Mouse (Mus musculus) mesoderm, embryonic 11.5 days (tissue): ENCODE results near the gene Iscu.
"Not testable (repeated sequence)": the region's sequence is repeated elsewhere in the genome, so short reads cannot be mapped to it uniquely, and the experiment has no call there.

Experiments used
- DNase-seq: peaks from one replicate; pipeline ENCODE4 v3.0.0-alpha.2; 2012; ENCODE audit warnings: low read depth, low spot score

Gene Iscu

DNA sequence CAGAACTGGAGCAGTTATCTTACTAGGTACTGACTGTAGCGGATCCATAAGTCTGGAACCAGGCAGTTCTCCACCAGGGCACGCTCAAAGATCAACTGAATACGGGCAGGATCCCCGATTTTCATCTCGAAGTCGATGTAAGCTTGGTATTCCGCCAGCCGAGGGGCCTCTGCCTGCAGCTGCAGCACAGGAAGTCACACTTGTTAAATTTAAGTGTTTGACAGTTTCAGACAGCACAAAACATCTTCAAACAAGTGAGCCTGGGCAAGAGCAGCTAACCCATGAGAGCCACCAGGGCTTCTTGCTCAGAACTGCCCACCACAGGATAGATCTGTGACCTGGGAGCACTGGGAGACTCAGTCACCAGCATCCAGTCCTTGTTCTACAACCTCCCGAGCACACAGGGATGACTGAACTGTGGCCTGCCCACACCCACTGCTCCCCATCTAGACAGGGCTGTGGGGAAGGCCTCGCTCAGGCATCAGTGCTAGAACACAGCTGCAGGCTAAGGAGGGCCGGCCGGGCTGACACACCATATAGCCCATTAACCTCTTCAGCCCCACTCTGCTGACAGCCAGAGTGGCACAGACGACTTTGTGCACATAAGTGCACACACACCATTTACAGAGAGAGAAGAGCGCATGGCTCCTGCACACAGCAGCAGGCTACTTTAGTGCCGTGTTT, 17.1 kb upstream of the Iscu start:
- no peak for DNase-seq

DNA sequence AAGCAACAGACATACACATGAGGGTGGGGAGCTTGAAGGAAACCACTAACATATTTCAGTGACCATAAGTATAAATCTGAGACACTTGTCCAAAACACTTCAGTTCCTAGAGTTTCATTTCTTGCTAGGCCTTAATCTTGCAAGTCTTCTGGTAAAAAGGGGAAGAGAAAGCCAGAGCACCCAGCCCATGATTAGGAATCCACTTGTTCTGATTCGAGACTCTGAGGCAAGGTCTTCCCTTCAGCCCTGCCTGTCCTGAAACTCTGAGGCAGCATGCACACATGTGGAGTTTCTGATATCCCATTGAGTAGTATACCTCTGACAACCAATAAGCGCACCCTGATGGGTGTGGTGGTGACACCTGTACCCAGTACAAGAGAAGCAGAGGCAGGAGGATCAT, 11.0 kb upstream of the Iscu start:
- DNase-seq: no peak

DNA sequence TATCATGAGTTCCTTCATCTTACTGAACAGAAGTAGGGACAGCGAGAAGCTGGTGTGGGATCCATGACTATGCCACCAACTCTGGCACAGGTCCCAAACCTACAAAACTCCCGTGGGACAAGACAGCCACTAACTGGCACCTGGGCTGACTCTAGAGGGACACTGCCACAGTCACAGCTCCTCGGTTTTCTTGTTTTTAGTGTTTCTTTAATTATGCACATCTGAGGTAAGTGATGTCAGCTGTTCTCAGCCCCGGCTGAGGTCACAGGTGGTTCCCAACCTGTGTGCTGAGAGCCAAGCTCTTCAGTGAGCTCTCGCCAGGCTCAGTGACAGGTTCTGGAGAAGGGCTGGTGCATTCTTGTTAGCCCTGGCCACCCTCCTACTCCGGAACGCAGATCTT, 8.1 kb upstream of the Iscu start:
- no peak for DNase-seq

DNA sequence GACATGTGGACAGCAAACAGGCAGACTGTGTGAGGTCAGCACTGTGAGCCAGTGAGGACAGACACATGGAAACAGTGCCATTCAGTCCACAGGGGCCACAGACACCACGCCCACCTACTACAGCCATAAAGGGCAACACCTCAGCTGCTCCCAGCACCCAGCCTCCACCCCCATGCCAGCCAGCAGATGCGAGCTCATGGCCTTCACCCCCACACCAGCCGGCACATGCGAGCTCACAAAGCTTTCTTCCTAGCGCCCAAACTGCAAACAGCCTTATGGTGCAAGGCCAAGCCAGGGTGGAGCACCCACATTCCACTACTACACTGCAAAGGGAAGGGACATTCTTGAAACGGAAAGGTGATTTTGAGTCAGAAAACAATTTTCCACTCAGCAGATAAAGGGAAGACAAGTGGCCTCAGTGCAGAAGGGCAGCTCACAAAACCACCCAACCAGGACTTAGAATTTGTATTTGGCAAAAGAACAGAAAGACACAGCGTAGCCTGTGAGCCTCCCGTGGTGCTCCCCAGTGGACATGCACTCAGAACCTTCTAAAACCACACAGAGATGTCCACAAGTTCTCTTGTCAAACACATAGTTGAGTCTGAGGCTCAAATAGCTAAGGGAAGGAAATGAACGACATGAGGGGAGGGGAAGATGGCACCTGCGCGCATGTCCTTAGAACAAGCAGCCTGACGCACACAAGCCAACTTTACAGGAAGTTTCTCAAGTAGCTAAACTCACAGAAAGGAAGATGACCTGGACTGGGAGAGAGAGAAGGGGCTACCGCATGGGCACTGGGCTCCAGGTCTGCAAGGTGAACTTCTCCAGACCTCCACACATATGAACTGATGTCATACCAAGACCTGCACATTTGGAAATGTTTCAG, 6.7 kb upstream of the Iscu start:
- no peak for DNase-seq

DNA sequence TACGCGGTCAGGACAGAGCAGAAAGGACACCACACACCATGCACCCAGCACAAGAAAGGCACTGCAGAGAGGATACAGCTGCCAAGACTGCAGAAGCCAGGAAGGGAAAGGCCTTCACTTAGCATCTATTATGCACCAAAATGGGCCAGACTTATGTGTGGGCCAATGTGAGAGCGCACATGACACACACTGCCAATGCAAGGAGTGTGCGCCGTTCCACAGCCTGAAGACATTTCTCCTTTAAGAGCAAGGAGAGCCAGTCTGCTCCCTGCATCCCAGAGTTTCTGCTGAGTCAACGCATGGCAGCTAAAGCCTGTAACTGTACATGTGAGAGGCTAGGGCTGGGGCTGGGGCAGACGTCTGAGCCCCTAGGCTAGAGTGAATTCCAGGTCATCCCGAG, 3.7 kb upstream of the Iscu start:
- no peak for DNase-seq

DNA sequence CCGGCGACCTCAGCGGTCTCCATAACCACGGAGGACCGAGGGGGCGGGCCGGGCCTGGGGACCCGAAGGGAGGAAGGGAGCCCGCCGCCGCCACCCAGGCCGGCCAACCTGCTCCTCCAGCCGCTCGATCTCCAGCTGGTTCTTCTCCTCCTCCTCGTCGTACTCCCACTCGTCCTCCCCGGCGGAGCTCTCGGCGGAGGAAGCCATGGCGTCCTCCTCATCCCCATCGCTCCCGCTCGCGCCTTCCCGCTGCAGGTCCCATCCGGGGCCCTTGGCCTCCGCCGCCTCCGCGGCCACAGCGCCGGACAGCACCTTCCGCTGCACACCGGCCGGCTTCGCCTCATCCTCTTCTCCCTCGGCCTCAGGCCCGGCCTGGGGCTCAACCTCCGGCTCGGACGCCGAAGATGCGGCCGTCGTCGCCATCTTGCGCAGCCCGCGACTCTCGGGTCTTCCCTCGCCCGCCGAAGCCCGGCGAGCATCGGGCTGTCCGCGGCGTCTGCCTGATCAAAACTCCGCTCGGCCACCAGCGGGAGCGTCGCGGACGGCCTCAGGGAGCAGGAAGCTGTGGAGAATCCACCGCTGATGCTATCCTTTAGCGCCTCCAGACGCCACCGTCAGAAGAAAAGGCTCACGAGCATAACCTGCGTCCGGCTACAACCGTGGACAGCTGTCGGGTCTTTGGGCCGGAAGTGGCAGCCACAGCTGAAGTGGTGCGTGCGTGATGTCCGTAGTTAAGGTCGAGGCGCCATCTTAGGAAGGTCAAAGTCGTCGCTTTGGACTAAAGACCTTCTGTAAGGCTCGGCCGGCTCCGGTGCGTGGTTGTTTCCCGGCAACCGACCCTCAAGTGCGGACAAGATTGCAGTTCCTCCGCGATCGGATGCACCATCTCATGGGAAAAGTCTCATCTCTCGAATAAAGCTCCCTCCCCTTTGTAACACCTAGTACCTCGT, 1.1 kb upstream of the Iscu start:
- DNase-seq: peak; percentile 90

DNA sequence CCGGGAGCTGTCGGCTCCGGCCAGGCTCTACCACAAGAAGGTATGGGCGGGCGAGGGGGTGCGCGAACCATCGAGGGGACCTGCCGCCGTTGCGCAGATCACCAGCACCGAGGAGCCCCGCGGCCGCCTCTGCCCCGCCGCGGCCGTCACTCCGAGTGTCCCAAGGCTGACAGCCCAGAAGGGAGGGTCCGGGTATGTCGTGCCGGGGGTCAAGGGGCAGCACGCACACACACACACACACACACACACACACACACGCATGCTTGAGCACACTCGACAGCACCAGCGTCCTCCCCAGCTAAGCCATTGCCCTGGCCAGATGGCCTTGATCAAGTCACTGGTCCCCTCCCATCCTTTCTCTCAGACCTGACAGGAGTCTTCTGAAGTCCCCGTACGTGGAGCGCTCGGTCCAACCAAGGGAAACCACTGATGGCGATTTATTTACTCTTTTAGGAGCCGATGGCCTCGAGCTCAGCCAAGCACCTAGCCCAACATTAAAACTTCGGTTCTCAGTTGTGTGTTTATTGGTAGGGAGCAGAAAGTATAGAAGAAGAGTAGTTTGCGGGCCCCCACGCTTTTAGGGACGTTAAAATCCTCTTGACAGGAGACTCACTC, 464 bp downstream of the Iscu start:
- no peak for DNase-seq

DNA sequence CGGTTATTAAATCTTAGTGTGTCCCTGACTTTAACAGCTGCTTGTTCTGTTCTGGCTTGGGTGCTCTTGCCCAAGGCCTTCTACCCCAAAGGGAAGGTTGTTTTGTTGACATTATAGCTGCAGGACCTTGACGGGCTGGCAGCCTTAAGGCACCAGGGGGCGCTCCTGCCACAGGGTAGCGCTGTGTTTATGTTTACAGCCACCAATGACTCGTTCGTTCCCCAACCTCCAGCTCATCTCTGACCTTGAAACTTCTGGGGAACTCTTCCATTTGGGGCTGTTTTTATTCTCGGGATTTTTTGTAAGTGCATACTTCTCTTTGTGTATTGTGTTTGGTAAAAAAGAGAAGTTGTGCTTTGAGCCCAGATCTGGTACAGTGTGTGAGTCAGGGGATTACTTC, 1.1 kb downstream of the Iscu start:
- DNase-seq: peak; percentile 87

DNA sequence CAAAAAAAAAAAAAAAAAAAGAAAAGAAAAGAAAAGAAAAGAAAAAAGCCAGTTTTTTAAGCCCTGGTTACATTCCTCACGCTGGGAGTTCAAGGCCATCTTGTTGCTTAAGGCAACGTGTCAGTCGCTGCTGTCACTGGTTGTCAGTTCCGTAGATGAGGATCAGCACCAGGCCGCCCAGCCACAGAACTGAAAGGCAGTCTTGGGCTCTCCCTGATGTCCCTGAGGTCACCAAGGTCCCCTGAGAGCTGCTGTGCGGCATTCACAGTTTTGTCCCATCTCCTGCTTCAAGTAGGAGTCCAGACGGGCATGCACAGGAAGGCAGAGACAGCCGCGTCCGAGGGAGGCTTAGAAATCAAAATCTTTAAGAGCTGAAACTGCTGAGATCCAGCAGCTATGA, 3.0 kb downstream of the Iscu start:
- no peak for DNase-seq

DNA sequence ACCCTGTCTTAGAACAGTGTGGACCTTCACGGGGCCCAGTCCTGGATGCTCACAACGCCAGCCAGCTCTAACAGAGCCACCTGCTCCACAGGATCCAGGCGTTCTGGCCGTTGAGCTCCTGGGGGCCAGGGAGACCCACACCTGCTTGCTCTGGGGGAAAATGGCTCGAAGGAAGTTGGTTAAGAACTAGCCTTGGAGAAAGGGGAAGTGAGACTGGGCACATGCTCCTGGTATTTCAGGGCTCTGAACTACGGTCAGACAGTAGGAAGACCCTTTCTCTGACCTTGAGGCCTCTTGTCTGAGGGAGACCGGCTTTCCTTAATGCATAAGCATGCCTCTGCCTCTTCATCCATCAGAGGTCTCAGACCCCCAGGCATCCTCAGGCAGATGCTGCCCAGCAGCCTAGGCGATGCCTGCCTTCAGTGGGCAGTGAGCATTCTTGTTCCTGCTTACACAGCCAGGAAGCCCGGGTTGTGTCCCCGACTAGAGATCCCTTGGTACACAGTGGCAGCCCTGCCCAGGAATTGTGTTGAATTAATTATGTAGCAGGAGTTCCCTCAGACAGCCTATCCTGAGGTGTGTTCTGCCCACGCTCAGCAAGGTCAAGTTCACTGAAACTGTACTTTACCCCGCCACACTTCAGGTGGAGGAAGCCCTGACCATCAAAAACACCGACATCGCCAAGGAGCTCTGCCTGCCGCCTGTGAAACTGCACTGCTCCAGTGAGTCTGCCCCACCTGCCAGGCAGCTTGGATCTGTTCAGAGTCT, 3.8 kb downstream of the Iscu start:
- DNase-seq: no peak

DNA sequence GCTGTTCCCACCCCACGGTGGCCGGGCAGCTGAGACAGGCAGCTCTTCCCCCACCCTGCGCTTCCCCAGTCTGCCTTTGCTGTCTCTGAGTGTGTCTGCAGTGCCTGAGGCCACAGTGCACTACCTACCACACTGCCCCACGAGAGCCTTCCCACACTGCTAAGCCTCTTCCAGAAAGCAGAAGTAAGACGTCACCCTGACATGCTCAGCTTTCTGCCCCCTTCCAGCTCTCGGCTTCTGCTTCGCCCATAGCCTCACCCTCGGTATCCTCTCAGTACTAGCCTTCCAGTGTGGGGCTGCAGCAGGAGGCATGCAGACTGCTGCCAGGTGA, 4.3 kb downstream of the Iscu start:
- no peak for DNase-seq

DNA sequence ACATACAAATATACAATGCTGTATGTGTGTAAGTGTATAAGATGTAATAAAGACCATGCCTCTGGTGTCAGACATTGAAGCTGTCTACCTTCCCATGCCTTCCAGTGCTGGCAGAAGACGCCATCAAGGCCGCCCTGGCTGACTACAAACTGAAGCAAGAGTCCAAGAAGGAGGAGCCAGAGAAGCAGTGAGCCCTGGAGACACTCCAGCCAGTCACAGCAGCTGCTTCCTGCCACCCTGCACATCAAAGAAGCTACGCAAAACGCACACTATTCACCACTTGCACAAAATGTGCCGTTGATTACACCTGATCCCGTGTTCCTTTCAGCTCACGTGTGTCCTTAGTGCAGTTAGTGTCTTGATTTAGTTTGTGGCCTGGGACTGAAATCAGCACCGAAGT, 5.2 kb downstream of the Iscu start:
- not testable (repeated sequence) for DNase-seq

DNA sequence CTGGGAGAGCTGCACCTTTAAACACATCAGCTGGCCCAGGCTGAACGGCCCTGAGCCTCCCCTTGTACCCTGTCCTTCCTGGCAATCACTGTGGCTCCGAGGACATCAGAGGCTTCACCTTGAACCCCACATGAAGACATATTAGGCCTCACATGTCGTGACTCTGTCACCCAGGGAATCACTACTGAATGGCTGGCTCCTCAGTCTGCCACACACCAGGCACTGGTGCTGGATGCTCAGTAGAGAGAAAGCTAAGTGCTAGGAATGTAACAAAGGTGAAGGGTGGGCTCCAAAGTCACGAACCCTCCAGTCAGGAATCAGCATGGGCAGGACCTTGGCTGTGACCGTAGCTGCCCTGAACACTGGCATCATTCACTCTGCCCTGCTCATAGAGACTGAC, 7.0 kb downstream of the Iscu start:
- DNase-seq: no peak

DNA sequence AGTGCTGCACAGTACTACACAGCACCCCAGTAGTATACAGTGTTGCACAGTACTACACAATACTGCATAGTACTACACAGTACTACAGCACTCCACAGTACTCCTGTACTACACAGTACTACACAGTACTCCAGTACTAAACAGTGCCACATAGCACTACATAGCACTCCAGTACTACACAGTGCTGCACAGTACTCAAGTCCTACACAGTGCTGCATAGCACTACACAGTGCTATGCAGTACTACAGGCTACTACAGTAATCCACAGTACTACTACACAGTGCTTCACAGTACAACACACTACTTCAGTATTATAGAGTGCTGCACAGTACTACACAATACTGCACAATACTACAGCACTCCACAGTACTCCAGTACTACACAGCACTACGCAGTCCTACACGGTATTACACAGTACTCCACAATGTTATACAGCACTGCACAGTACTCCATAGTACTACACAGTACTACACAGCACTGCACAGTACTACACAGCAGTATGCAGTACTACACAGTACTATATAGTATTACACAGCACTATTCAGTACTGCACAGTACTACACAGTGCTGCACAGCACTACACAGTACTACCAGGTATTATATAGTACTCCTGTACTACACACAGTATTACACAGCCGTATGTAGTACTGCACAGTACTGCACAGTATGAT, 7.7 kb downstream of the Iscu start:
- DNase-seq: no peak

DNA sequence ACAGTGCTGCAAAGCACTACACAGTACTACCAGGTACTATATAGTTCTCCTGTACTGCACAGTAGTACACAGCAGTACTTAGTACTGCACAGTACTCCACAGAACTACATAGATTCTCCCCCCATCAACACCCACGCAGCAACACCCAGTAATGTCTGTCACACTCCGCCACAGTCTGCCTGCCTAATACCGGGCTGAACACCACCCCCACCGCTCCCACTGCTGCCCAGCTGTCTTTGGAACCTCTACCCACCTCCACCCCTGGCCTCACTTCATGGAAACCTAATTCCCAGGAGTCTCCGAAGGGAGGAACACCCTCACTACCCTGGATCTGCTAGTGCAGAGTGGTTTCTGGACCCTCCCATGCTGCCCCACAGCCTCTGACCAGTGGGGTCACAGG, 8.2 kb downstream of the Iscu start:
- no peak for DNase-seq

DNA sequence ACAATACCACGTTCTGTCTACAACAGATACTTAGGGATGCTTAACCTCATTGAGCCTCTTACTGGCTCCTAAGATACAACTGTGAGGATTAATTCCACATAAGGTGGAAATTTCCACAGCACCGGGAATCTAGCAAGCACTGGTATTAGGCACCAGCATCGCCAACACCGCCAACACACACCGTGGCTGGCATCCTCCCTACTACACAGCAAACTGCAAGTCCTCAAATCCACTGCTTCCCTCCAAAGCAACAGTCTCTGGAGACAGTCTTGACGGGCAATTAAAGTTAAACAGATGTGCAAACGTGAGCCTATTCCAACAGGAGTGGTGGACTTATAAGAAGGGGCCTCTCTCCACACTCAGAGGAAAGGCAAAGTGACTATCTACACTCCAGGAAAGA, 8.7 kb downstream of the Iscu start:
- DNase-seq: no peak

DNA sequence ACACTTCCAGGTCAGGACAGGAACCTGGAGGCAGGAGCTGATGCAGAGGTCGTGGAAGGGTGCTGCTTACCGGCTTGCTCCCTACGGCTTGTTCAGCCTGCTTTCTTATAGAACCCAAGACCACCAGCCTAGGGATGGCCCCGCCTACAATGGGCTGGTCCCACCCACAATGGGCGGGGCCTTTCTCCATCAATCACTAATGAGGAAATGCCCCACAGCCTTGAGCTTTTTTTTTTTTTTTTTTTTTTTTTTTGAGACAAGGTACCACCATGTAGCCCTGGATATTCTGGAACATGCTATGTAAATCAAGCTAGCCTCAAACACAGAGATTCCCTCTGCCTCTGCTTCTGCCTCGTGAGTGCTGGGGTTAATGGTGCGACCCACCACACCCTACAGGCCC, 9.3 kb downstream of the Iscu start:
- DNase-seq: no peak

DNA sequence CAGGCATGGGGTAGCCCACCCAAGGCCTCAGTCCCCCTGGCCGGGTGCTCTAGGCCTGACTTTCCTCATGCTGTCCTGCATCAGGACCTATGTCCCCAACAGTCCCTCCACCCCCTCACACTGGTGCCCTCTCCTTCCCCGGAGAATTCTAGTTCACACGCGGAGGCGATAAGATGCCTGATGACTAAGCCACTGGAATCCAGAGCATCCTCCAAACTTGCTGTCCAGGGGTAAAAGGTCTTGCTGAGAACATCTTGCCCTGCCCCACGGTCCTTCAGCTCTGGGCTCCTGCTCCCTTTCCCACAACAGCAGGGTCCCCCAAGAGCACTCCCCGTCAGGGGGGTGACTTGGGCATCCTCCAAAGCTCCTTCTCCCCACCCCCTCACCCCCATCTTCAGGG, 10.1 kb downstream of the Iscu start:
- no peak for DNase-seq

DNA sequence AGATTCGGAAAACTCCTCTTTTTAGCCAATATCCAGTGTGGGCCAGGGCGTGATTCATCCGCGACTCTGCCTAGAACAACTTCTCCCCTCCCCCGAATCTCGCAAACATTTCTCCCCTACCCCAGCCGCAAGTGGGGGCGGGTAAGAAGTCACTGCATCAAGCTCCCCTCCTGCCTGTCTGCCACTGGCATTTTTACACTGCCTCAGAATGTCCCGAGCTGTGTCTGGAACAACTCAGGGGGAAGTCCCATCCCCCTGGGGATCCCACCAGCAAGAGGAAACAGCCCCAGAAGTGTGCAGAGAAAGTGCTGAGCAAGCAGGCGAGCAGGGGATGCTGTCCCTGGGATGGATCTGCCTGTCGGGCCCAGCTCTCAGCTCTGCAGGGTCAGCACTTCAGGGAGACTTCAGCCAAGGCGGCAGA, 11.0 kb downstream of the Iscu start:
- peak; percentile 59 for DNase-seq

DNA sequence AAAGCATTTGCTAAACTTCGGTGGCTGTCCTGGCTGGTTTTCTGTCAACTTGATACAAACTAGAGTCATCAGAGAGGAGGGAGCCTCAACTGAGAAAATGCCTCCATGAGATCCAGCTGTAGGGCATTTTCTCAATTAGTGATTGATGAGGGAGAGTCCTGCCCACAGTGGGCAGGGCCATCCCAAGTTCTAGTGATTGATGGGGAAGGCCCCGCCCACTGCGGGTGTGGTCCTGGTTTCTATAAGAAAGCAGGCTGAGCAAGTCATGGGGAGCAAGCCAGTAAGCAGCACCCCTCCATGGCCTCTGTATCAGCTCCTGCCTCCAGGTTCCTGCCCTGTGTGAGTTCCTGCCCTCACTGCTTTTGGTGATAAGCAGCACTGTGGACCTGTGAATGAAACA, 11.6 kb downstream of the Iscu start:
- not testable (repeated sequence) for DNase-seq

DNA sequence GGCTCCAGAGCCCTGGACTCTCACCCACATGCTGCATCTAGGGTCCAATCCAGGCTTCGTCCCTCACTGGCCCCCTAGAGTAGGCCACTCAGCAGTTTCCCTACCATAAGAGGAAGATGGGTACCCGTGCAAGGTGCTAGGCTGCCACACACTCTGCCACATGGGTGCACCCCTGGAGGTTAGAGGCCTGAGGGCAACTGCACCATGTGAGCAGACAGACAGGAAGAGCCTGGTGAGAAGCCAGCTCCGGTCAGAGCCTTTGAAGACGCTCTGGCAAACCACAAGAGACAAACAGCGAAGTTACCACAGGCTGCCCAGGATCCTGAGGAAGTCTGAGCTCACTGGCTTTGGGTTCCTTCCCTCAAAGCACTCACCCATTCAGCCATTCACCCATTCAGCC, 14.4 kb downstream of the Iscu start:
- no peak for DNase-seq
